Mouse (Mus musculus): ENCODE results near the gene Tsga8. TPM values are rescaled to one million over a fixed set of nuclear protein-coding genes. Genes with fewer than 3 reads are reported as not detected.

Gene Tsga8
- not detected in 2 replicates for polyA plus RNA-seq (2012; ENCODE audit: insufficient read depth, insufficient read length, low replicate concordance, missing spikeins)

DNA sequence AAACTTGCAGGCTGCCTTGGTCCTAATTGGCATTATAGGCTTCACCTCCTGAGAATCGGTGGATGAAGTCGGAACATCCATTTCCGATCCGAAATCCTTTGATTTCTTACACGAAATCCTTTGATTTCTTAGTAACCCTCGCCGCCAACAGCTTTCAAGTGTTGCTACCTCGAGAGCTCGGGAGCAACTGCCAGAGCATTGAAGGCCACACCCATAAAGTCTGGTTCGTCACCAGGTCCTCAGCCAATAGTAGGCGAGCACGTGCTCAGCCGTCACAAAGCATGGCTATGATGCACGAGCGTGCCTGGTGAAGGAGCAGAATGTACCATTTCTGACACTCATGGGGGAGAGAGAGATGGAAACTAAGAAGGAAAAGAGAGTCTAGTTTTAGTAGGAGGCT, at the start of gene Tsga8:
TSS of gene Tsga8 (minus strand) at position 327 of the 400 bp plus-strand sequence.
- Histone ChIP-seq H3K4me1 (ENCODE audit: control insufficient read depth, insufficient read depth, low read length) (no peaks in the 10 kb centered on the region), H3K4me3 (ENCODE audit: insufficient read depth, low read depth, low read length) (no peak within 1 kb of the TSS), H3K27ac (ENCODE audit: insufficient read depth, low read depth, low read length) (no peak within 1 kb of the TSS)
- TF ChIP-seq POLR2A (IDR thresholded peaks at IDR 0.05; ENCODE audit: insufficient read depth, low read depth, low read length) (no peak), CTCF (IDR thresholded peaks at IDR 0.05; ENCODE audit: insufficient read depth, low read depth, low read length) (no peak)
- WGBS, result 93% methylated on average over 15 of the region's 15 CpGs
